Mouse (Mus musculus) left cerebral cortex, adult 2 months (tissue): Measurements from ENCODE around the gene Msantd3. TPM values are rescaled to one million over a fixed set of nuclear protein-coding genes. Genes with fewer than 3 reads are reported as not detected.

Experiments used
- DNase-seq, 2 experiments: peaks; one replicate each; pipeline ENCODE4 v3.0.0; 2021 to 2022; ENCODE audit warnings: low spot score in 2 of 2, mixed read lengths in 1 of 2; ENCODE audit errors: extremely low spot score in 1 of 2
- H3K27ac ChIP-seq: fragments of 200-600 bp; 2 replicates; pipeline ENCODE4 v1.8.1; 2022
- H3K4me3 ChIP-seq: fragments of 200-600 bp; 2 replicates; pipeline ENCODE4 v1.8.1; 2022
- CTCF ChIP-seq: fragments of 200-600 bp; IDR thresholded peaks from 2 replicates; pipeline ENCODE4 v1.8.1; 2022; ENCODE audit warnings: antibody characterized with exemption, mild to moderate bottlenecking, moderate library complexity
- intact Hi-C: fragments of 180-260 bp; cut with DNase I; formaldehyde crosslinking; loops from one replicate; pipeline ENCODE4 v1.15.1; 2025
- long read RNA-seq, 2 experiments: library from polyadenylated mRNA; stranded (forward); transcript quantifications; one replicate each; pipeline ENCODE4 v2.0.0; 2021; ENCODE audit warnings: borderline mapping rate in 2 of 2
- total RNA-seq, 2 experiments: library from RNA; stranded (reverse); gene quantifications; 2 replicates each; pipeline ENCODE4 v1.2.3; 2021

Msantd3 gene
- total RNA-seq: 10 to 100 TPM; 21.9 to 22.4 TPM
- long read RNA-seq, experiment 1, transcript Msantd3-203 (3 exons, 1,597 nt): major isoform, 16 of 22 reads
- long read RNA-seq, experiment 1, partial matches to known transcripts: 2 of 22 reads
- long read RNA-seq, experiment 1, other reads (novel, unspliced or antisense): 3 of 22 reads
- long read RNA-seq, experiment 2, transcript Msantd3-203 (3 exons, 1,597 nt): major isoform, 11 of 16 reads
- long read RNA-seq, experiment 2, partial matches to known transcripts: 3 of 16 reads
- long read RNA-seq, experiment 2, other reads (novel, unspliced or antisense): 1 of 16 reads

- no peak for TF ChIP-seq CTCF
- intact Hi-C loops: loop anchor here (2.0 to 5.0 kb wide), 2 partner anchors 68 to 143 kb away; partner anchors contain the start of gene Tex10
- Histone ChIP-seq H3K4me3 (peak within 1 kb of the TSS; percentile 67), H3K27ac (peak within 1 kb of the TSS; percentile 92)
- peak; percentile 53 to 55 for DNase-seq
Observed at GRCm38 (mm10) chr4:48539841-48540575, at the start of gene Msantd3. Gene Msantd3, plus strand, starts transcription at chr4:48539935.

GRCm38 (mm10) chr4:48491290-48491743 lies 48.4 kb upstream of the Msantd3 start:
- no peak for DNase-seq
- Histone ChIP-seq H3K4me3 (no peak overlapping the region), H3K27ac (no peak overlapping the region)
- intact Hi-C loops: no loop called here
- TF ChIP-seq CTCF: no peak

GRCm38 (mm10) chr4:48492510-48492909 lies 47.2 kb upstream of the Msantd3 start:
- no peak for DNase-seq
- Histone ChIP-seq H3K27ac (no peak overlapping the region), H3K4me3 (no peak overlapping the region)
- intact Hi-C loops: no loop called here
- TF ChIP-seq CTCF: no peak

- H3K27ac ChIP-seq: no peak overlapping the region
- H3K4me3 ChIP-seq: no peak overlapping the region
- no peak for DNase-seq
- no peak for TF ChIP-seq CTCF
- intact Hi-C loops: no loop called here
Observed at GRCm38 (mm10) chr4:48510861-48511260, 28.9 kb upstream of the Msantd3 start.

- no peak overlapping the region for H3K4me3 ChIP-seq
- TF ChIP-seq CTCF: no peak
- intact Hi-C loops: no loop called here
- no peak for DNase-seq
- no peak overlapping the region for H3K27ac ChIP-seq
Observed at GRCm38 (mm10) chr4:48529559-48529958, 10.2 kb upstream of the Msantd3 start.

- no peak; the same call in 1 of the 2 replicates for TF ChIP-seq CTCF
- Histone ChIP-seq H3K4me3 (no peak overlapping the region), H3K27ac (no peak overlapping the region)
- no peak for DNase-seq
- intact Hi-C loops: no loop called here
Observed at GRCm38 (mm10) chr4:48531804-48532601, 7.7 kb upstream of the Msantd3 start.

GRCm38 (mm10) chr4:48536275-48536674 lies 3.5 kb upstream of the Msantd3 start:
- no peak for DNase-seq
- intact Hi-C loops: no loop called here
- H3K27ac ChIP-seq: no peak overlapping the region
- TF ChIP-seq CTCF: no peak
- H3K4me3 ChIP-seq: no peak overlapping the region

- H3K4me3 ChIP-seq: no peak overlapping the region
- DNase-seq: no peak
- intact Hi-C loops: no loop called here
- no peak overlapping the region for H3K27ac ChIP-seq
- TF ChIP-seq CTCF: no peak
Observed at GRCm38 (mm10) chr4:48537024-48537423, 2.7 kb upstream of the Msantd3 start.

GRCm38 (mm10) chr4:48538581-48538980 lies 1.2 kb upstream of the Msantd3 start:
- H3K27ac ChIP-seq: no peak overlapping the region
- no peak for TF ChIP-seq CTCF
- H3K4me3 ChIP-seq: no peak overlapping the region
- no peak for DNase-seq
- intact Hi-C loops: no loop called here

GRCm38 (mm10) chr4:48540576-48541111 lies 909 bp downstream of the Msantd3 start:
- peak in 1 of 2 experiments; percentile 45 for DNase-seq
- Histone ChIP-seq H3K27ac (peak overlapping the region; percentile 92), H3K4me3 (peak overlapping the region; percentile 67)
- no peak for TF ChIP-seq CTCF
- intact Hi-C loops: loop anchor here (2.0 to 5.0 kb wide), 2 partner anchors 68 to 142 kb away; partner anchors contain the start of gene Tex10

- intact Hi-C loops: loop anchor here (2.0 to 5.0 kb wide), 2 partner anchors 69 to 141 kb away; partner anchors contain the start of gene Tex10
- Histone ChIP-seq H3K4me3 (peak overlapping the region; percentile 67), H3K27ac (peak overlapping the region; percentile 92; the same call in 1 of the 2 replicates)
- DNase-seq: no peak
- TF ChIP-seq CTCF: no peak
Observed at GRCm38 (mm10) chr4:48541526-48542250, 2.0 kb downstream of the Msantd3 start.
